Mouse (Mus musculus): ENCODE results near the gene Frmd4b. TPM values are rescaled to one million over a fixed set of nuclear protein-coding genes. Genes with fewer than 3 reads are reported as not detected.

Frmd4b gene
- 13.9 and 14.1 TPM in 2 replicates for polyA plus RNA-seq (2015; fragmentation: Nextera tagmentation; extraction: Ambion mirVana)

DNA sequence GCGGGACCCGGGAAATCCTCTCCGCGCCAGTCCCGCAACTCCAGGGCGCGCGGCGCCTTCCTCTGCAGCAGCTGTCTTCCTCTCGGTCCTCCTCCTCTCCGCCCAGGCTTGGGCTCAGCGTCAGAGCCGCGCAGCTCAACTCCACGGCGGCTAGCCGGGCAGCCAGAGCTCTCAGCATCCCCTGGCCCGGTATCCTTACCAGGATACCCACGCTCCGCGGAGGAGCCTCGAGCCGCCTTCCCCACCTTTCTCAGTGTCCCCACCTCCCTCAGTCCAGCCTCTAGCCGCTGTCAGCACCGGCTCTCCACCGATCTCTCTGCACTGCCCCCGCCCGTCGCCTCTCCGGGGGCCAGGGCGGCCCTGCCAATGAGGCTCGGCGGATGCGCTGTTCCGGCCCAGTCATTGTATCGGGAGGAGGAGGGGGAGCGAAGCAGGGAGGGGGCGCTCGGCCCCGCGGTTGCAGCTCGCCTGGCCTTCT is at the start of gene Frmd4b:
Gene Frmd4b (minus strand): TSS at position 276 of the 478 bp plus-strand sequence.
- Histone ChIP-seq H3K9me3 (no peaks in the 10 kb centered on the region), H3K9ac (peak within 1 kb of the TSS; percentile 37; the same call in 1 of the 2 replicates), H3K4me3 (peak within 1 kb of the TSS; percentile 65), H3K4me1 (peaks cover 24% of the 10 kb centered on the region), H3K27ac (peak within 1 kb of the TSS; percentile 73), H3K27me3 (peaks cover 39% of the 10 kb centered on the region), H3K4me2 (peak within 1 kb of the TSS; percentile 98), H3K36me3 (no peaks in the 10 kb centered on the region)
- peak; percentile 74 for ATAC-seq (ENCODE audit: insufficient number of reproducible peaks, low FRiP score, low TSS enrichment, low read depth)
- under 1% methylated on average over 42 of the region's 42 CpGs for WGBS

GRCm38 (mm10) chr6:97666417-97666816 is 49.1 kb upstream of the Frmd4b start:
- Histone ChIP-seq H3K36me3 (no peaks in the 10 kb centered on the region), H3K4me3 (no peak overlapping the region), H3K27ac (no peak overlapping the region), H3K4me2 (no peak overlapping the region), H3K4me1 (0 out of 2 replicates have a peak, but pooled peaks cover 4% of the 10 kb centered on the region), H3K9ac (no peak overlapping the region), H3K27me3 (no peaks in the 10 kb centered on the region), H3K9me3 (no peaks in the 10 kb centered on the region)
- WGBS = 29% methylated on average over 2 of the region's 2 CpGs
- ATAC-seq (ENCODE audit: insufficient number of reproducible peaks, low FRiP score, low TSS enrichment, low read depth) = no peak

DNA sequence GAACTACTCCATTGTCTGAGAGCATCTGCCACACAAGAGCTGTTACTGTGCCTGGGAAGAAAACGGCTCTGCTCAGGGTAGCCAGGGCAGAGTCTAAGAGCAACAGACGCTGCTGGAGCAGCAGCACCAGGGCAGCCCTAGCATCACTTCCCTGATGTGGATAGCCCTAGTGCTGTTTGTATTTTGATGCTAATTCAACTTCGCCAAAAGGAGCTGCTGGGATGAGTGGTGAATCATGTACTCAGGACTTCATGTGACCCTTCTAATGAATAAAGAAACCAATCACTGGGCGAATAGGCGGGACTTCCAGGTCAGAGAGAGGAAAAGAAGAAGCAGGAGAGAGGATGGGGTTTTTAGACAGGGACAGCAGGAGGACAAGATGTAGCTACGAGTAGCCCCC is 41.6 kb upstream of the Frmd4b start:
- Histone ChIP-seq H3K4me3 (no peak overlapping the region), H3K27me3 (no peaks in the 10 kb centered on the region), H3K36me3 (no peaks in the 10 kb centered on the region), H3K9me3 (no peaks in the 10 kb centered on the region; the same call in 1 of the 2 replicates), H3K4me2 (no peak overlapping the region), H3K4me1 (no peaks in the 10 kb centered on the region), H3K27ac (no peak overlapping the region), H3K9ac (no peak overlapping the region)
- 86% methylated on average over 6 of the region's 6 CpGs for WGBS
- no peak for ATAC-seq (ENCODE audit: insufficient number of reproducible peaks, low FRiP score, low TSS enrichment, low read depth)

DNA sequence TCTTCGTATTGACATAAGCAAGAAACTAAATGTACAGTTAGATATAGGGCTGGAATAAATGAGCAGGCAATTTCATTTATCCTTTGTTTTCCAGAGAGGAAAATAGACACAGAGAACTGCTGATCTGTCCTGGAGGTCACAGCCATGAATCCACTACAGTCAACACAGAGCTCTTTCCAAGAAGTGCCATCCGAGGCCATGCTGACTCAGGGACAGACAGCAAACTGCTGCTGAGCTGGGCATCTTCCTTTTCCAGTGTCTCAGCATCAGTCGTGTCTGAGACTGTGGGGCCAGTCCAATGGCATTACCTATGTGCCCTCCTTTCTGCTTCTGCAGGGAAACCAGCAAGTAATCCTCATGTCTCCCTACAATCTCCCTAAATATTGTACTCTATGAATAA is 38.6 kb upstream of the Frmd4b start:
- Histone ChIP-seq H3K9me3 (no peaks in the 10 kb centered on the region; the same call in 1 of the 2 replicates), H3K27ac (no peak overlapping the region), H3K4me2 (no peak overlapping the region), H3K4me1 (no peaks in the 10 kb centered on the region), H3K4me3 (no peak overlapping the region), H3K36me3 (no peaks in the 10 kb centered on the region), H3K27me3 (no peaks in the 10 kb centered on the region), H3K9ac (no peak overlapping the region)
- no peak for ATAC-seq (ENCODE audit: insufficient number of reproducible peaks, low FRiP score, low TSS enrichment, low read depth)
- WGBS = 82% methylated on average over 3 of the region's 3 CpGs

- no peak for ATAC-seq (ENCODE audit: insufficient number of reproducible peaks, low FRiP score, low TSS enrichment, low read depth)
Measured at GRCm38 (mm10) chr6:97647501-97647900, 30.2 kb upstream of the Frmd4b start.

GRCm38 (mm10) chr6:97623330-97623729 is 6.0 kb upstream of the Frmd4b start:
- H3K4me2 ChIP-seq = no peak overlapping the region
- H3K27ac ChIP-seq = no peak overlapping the region
- 56% methylated on average over 9 of the region's 9 CpGs for WGBS
- no peaks in the 10 kb centered on the region for H3K36me3 ChIP-seq
- no peak overlapping the region for H3K9ac ChIP-seq
- no peak overlapping the region for H3K4me3 ChIP-seq
- H3K9me3 ChIP-seq = no peaks in the 10 kb centered on the region
- H3K27me3 ChIP-seq = peaks cover 9% of the 10 kb centered on the region; the same call in 1 of the 2 replicates
- 0 out of 2 replicates have a peak, but pooled peaks cover 5% of the 10 kb centered on the region for H3K4me1 ChIP-seq
- no peak for ATAC-seq (ENCODE audit: insufficient number of reproducible peaks, low FRiP score, low TSS enrichment, low read depth)

More at GRCm38 (mm10) chr6:97647501-97647900, 30.2 kb upstream of the Frmd4b start:
- Histone ChIP-seq H3K36me3 (no peaks in the 10 kb centered on the region), H3K27me3 (no peaks in the 10 kb centered on the region), H3K27ac (no peak overlapping the region), H3K9me3 (no peaks in the 10 kb centered on the region), H3K4me3 (no peak overlapping the region), H3K9ac (no peak overlapping the region), H3K4me1 (no peaks in the 10 kb centered on the region), H3K4me2 (no peak overlapping the region)
- WGBS = 89% methylated on average over 14 of the region's 14 CpGs

- no peaks in the 10 kb centered on the region for H3K36me3 ChIP-seq
- peaks cover 20% of the 10 kb centered on the region for H3K27me3 ChIP-seq
- ATAC-seq (ENCODE audit: insufficient number of reproducible peaks, low FRiP score, low TSS enrichment, low read depth) = no peak
- no peak overlapping the region for H3K27ac ChIP-seq
- no peaks in the 10 kb centered on the region for H3K9me3 ChIP-seq
- no peak overlapping the region for H3K4me2 ChIP-seq
- no peak overlapping the region for H3K4me3 ChIP-seq
- H3K4me1 ChIP-seq = peaks cover 11% of the 10 kb centered on the region
- WGBS = 36% methylated on average over 5 of the region's 5 CpGs
- H3K9ac ChIP-seq = no peak overlapping the region
Measured at GRCm38 (mm10) chr6:97622236-97622635, 4.9 kb upstream of the Frmd4b start.

DNA sequence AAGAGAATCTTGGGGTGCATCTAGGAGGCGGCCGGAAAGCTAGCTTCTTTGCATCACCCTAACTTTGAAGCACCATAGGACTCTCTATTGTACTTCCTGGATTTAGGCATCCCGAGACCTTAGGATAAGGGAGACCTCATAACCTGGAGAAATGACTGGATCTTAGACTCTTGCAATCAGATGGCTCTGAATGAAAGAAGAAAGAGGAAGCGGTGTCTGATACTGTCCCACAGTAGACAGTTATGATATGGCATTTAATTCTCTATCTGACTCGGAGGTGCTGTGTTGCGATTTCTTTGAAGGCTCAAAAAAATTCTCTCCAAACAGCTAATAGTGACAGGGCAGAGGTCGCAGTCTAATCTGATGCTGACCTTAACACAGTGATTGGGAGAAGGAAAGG is 433 bp upstream of the Frmd4b start:
- Histone ChIP-seq H3K4me3 (peak overlapping the region; percentile 65), H3K27me3 (peaks cover 40% of the 10 kb centered on the region), H3K27ac (no peak overlapping the region), H3K4me2 (peak overlapping the region; percentile 98), H3K4me1 (peaks cover 25% of the 10 kb centered on the region), H3K9me3 (no peaks in the 10 kb centered on the region), H3K9ac (no peak overlapping the region), H3K36me3 (no peaks in the 10 kb centered on the region)
- 23% methylated on average over 7 of the region's 7 CpGs for WGBS
- no peak for ATAC-seq (ENCODE audit: insufficient number of reproducible peaks, low FRiP score, low TSS enrichment, low read depth)

DNA sequence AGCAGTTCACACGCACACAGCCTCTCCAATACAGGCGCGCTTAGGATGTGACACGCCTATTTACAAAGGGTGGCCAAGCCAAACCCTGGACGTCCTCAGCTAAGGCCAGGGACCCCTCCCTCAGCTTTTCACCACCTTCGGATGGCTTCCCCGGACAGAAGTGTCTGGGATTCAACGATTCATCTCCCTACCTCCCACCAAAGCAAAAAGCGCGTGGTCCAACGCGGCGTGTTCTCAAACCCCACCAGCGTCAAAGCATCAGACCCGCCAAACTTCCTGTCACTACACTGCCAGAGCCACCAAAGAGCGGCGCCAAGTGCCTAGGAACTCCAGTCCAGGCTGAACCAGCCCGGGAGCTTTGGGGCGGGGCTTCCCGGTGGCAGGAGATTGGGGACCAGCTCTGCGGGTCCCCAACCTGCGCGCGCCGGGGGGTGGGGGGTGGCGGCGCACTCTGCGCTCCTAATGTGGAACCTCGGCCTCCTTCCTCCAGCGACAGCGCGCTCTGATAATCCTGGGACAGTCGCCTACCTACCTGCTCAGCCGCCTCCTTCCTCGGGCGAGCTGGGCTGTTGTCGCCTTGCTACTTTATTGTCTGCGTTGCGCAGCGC is 579 bp downstream of the Frmd4b start:
- H3K27me3 ChIP-seq = peaks cover 37% of the 10 kb centered on the region
- peak; percentile 57; the same call in 1 of the 2 replicates for ATAC-seq (ENCODE audit: insufficient number of reproducible peaks, low FRiP score, low TSS enrichment, low read depth)
- peak overlapping the region; percentile 65 for H3K4me3 ChIP-seq
- peaks cover 22% of the 10 kb centered on the region for H3K4me1 ChIP-seq
- no peaks in the 10 kb centered on the region for H3K36me3 ChIP-seq
- H3K9me3 ChIP-seq = no peaks in the 10 kb centered on the region
- peak overlapping the region; percentile 37; the same call in 1 of the 2 replicates for H3K9ac ChIP-seq
- under 1% methylated on average over 40 of the region's 40 CpGs for WGBS
- H3K4me2 ChIP-seq = peak overlapping the region; percentile 98
- peak overlapping the region; percentile 73 for H3K27ac ChIP-seq

DNA sequence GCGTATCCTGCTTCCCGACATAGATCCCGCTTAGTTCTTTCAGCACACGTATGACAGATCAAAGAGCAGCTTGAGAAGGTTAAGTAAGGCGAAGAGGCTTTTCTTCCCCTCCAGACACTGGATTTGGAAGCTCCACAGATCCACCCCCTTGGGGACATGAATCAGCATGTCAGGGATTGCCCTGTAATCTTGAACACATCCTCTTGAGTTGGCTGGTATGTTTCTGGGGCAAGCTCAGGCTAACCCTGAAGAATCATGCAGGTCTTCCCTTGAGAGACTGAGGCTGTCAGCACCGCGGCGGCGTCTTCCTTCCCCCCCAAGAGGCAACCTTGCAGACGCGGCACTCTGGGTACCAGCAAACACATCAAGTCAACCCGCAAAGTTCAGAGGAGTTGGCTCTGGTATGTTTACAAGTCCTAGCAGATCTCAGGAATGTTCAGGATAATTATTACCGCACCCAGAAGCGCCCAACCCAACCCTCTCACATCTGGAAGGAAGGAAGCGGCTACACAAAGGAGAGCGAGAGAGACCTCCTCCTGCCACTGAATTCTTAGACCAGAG is 1.4 kb downstream of the Frmd4b start:
- peak overlapping the region; percentile 73; the same call in 1 of the 2 replicates for H3K27ac ChIP-seq
- no peaks in the 10 kb centered on the region for H3K9me3 ChIP-seq
- no peaks in the 10 kb centered on the region for H3K36me3 ChIP-seq
- H3K4me3 ChIP-seq = peak overlapping the region; percentile 65
- H3K4me2 ChIP-seq = peak overlapping the region; percentile 98
- peaks cover 37% of the 10 kb centered on the region for H3K27me3 ChIP-seq
- ATAC-seq (ENCODE audit: insufficient number of reproducible peaks, low FRiP score, low TSS enrichment, low read depth) = no peak
- no peak overlapping the region for H3K9ac ChIP-seq
- peaks cover 22% of the 10 kb centered on the region for H3K4me1 ChIP-seq
- 3% methylated on average over 16 of the region's 16 CpGs for WGBS

DNA sequence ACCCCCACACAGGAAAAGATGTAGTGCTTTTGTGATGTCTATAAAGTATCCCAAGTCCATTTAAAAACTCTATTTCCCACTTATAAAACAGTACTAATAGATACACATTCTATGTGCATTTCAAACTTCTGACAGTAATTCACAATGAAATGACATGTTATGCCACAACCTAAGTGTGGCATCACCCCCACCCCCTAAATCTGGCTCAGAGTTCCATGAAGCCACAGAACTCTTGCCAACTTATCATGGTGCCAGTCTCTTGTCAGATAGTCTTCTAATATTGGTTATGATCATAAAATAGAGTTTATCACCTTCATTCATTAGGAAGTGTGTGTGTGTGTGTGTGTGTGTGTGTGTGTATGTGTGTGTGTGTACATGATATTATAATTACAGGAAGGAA is 3.2 kb downstream of the Frmd4b start:
- Histone ChIP-seq H3K9ac (no peak overlapping the region), H3K9me3 (no peaks in the 10 kb centered on the region), H3K36me3 (no peaks in the 10 kb centered on the region), H3K4me1 (peaks cover 29% of the 10 kb centered on the region), H3K4me3 (no peak overlapping the region), H3K27me3 (peaks cover 34% of the 10 kb centered on the region), H3K4me2 (no peak overlapping the region), H3K27ac (no peak overlapping the region)
- no peak for ATAC-seq (ENCODE audit: insufficient number of reproducible peaks, low FRiP score, low TSS enrichment, low read depth)

- no peak overlapping the region for H3K4me2 ChIP-seq
- ATAC-seq (ENCODE audit: insufficient number of reproducible peaks, low FRiP score, low TSS enrichment, low read depth) = no peak
- H3K4me3 ChIP-seq = no peak overlapping the region
- H3K9me3 ChIP-seq = no peaks in the 10 kb centered on the region
- no peak overlapping the region for H3K9ac ChIP-seq
- WGBS = 80% methylated on average over 5 of the region's 5 CpGs
- peaks cover 29% of the 10 kb centered on the region for H3K4me1 ChIP-seq
- H3K27ac ChIP-seq = no peak overlapping the region
- peaks cover 26% of the 10 kb centered on the region for H3K27me3 ChIP-seq
- H3K36me3 ChIP-seq = no peaks in the 10 kb centered on the region
Measured at GRCm38 (mm10) chr6:97612861-97613260, 4.5 kb downstream of the Frmd4b start.

Measured in limb, embryonic 15.5 days (tissue).